Mouse (Mus musculus) bone marrow macrophage, adult 2 months (primary cell): ENCODE measurements around the gene Gm20388. TPM values are rescaled to one million over a fixed set of nuclear protein-coding genes. Genes with fewer than 3 reads are reported as not detected.

ENCODE experiments used
- H3K27ac ChIP-seq: 2 replicates; pipeline ENCODE4 v1.5.1; 2012; ENCODE audit warnings: low read depth, low read length; ENCODE audit not compliant: insufficient read depth
- H3K4me1 ChIP-seq: 2 replicates; pipeline ENCODE4 v1.6.1; 2012; ENCODE audit warnings: low read length; ENCODE audit not compliant: control insufficient read depth, insufficient read depth
- H3K4me3 ChIP-seq: 2 replicates; pipeline ENCODE4 v1.5.1; 2012; ENCODE audit warnings: mild to moderate bottlenecking, low read length, moderate library complexity; ENCODE audit not compliant: insufficient read depth
- CTCF ChIP-seq: IDR thresholded peaks from 2 replicates; pipeline ENCODE4 v1.5.1; 2012; ENCODE audit warnings: low read depth, mild to moderate bottlenecking, low read length, moderate library complexity
- POLR2A ChIP-seq: IDR thresholded peaks from 2 replicates; pipeline ENCODE4 v1.6.1; 2012; ENCODE audit warnings: mild to moderate bottlenecking, low read depth, low read length, borderline replicate concordance
- polyA plus RNA-seq: library from polyadenylated mRNA; stranded (reverse); fragments of >200 nt; gene quantifications from 2 replicates; pipeline ENCODE4 v1.2.4, GENCODE M21; 2012; ENCODE audit not compliant: missing spikeins, insufficient read depth, insufficient read length

The Gm20388 gene
- polyA plus RNA-seq, 1 experiment = 32.7 TPM

GRCm38 (mm10) chr8:121251089-121251488 is 1340.4 kb downstream of the Gm20388 start:
- Histone ChIP-seq H3K4me3 (no peak overlapping the region), H3K27ac (no peak overlapping the region), H3K4me1 (no peaks in the 10 kb centered on the region)
- TF ChIP-seq CTCF (no peak), POLR2A (no peak)

- Histone ChIP-seq H3K27ac (no peak overlapping the region), H3K4me3 (no peak overlapping the region), H3K4me1 (no peaks in the 10 kb centered on the region)
- TF ChIP-seq CTCF (no peak), POLR2A (no peak)
Measured at GRCm38 (mm10) chr8:121255727-121256265, 1345.2 kb downstream of the Gm20388 start.

- H3K4me3 ChIP-seq = no peak overlapping the region
- no peak overlapping the region for H3K27ac ChIP-seq
- no peak for TF ChIP-seq POLR2A
- no peak for TF ChIP-seq CTCF
- no peaks in the 10 kb centered on the region for H3K4me1 ChIP-seq
Measured at GRCm38 (mm10) chr8:121258126-121258792, 1347.6 kb downstream of the Gm20388 start.

- no peak for TF ChIP-seq CTCF
- TF ChIP-seq POLR2A = no peak
- Histone ChIP-seq H3K4me3 (no peak overlapping the region), H3K27ac (no peak overlapping the region), H3K4me1 (no peaks in the 10 kb centered on the region)
Measured at GRCm38 (mm10) chr8:121262728-121263389, 1352.2 kb downstream of the Gm20388 start.

- H3K27ac ChIP-seq = no peak overlapping the region
- no peak overlapping the region for H3K4me3 ChIP-seq
- TF ChIP-seq POLR2A (no peak), CTCF (no peak)
- H3K4me1 ChIP-seq = no peaks in the 10 kb centered on the region
Measured at GRCm38 (mm10) chr8:121263390-121263775, 1352.7 kb downstream of the Gm20388 start.

GRCm38 (mm10) chr8:121264260-121264659 is 1353.6 kb downstream of the Gm20388 start:
- TF ChIP-seq CTCF (no peak), POLR2A (no peak)
- H3K4me3 ChIP-seq = no peak overlapping the region
- no peaks in the 10 kb centered on the region for H3K4me1 ChIP-seq
- H3K27ac ChIP-seq = no peak overlapping the region

- no peak overlapping the region for H3K27ac ChIP-seq
- H3K4me3 ChIP-seq = no peak overlapping the region
- H3K4me1 ChIP-seq = no peaks in the 10 kb centered on the region
- TF ChIP-seq POLR2A (no peak), CTCF (no peak)
Measured at GRCm38 (mm10) chr8:121271542-121271941, 1360.9 kb downstream of the Gm20388 start.

GRCm38 (mm10) chr8:121273195-121273594 is 1362.6 kb downstream of the Gm20388 start:
- Histone ChIP-seq H3K4me3 (no peak overlapping the region), H3K4me1 (no peaks in the 10 kb centered on the region), H3K27ac (no peak overlapping the region)
- TF ChIP-seq POLR2A (no peak), CTCF (no peak)

- TF ChIP-seq POLR2A (no peak), CTCF (no peak)
- Histone ChIP-seq H3K4me3 (no peak overlapping the region), H3K4me1 (no peaks in the 10 kb centered on the region), H3K27ac (no peak overlapping the region)
Measured at GRCm38 (mm10) chr8:121273620-121274019, 1363.0 kb downstream of the Gm20388 start.

- no peaks in the 10 kb centered on the region for H3K4me1 ChIP-seq
- H3K27ac ChIP-seq = no peak overlapping the region
- no peak overlapping the region for H3K4me3 ChIP-seq
- TF ChIP-seq POLR2A (no peak), CTCF (no peak)
Measured at GRCm38 (mm10) chr8:121280414-121280813, 1369.8 kb downstream of the Gm20388 start.
